Mouse (Mus musculus) lung, embryonic 15.5 days (tissue): Measurements from ENCODE around the gene Mybl2. TPM values are rescaled to one million over a fixed set of nuclear protein-coding genes. Genes with fewer than 3 reads are reported as not detected.

Experiments used
- ATAC-seq: fragments of 200-750 bp; cut with Nextera tagmentation; 2 replicates; pipeline ENCODE4 v1.8.0; 2017; ENCODE audit warnings: moderate number of reproducible peaks, borderline replicate concordance; ENCODE audit not compliant: low FRiP score, low TSS enrichment; ENCODE audit errors: extremely low read depth
- H3K27ac ChIP-seq: fragments of 300-500 bp; sonication (generic); 2 replicates; pipeline ENCODE4 v1.5.1; 2015; ENCODE audit warnings: moderate library complexity, mild to moderate bottlenecking, inconsistent platforms
- H3K27me3 ChIP-seq: fragments of 300-500 bp; sonication (generic); 2 replicates; pipeline ENCODE4 v1.6.1; 2015; ENCODE audit warnings: inconsistent platforms
- H3K36me3 ChIP-seq: fragments of 300-500 bp; sonication (generic); 2 replicates; pipeline ENCODE4 v1.6.1; 2015; ENCODE audit warnings: inconsistent platforms
- H3K4me1 ChIP-seq: fragments of 300-500 bp; sonication (generic); 2 replicates; pipeline ENCODE4 v1.6.1; 2015; ENCODE audit warnings: inconsistent platforms
- H3K4me2 ChIP-seq: fragments of 300-500 bp; sonication (generic); 2 replicates; pipeline ENCODE4 v1.6.1; 2015; ENCODE audit warnings: inconsistent platforms, mild to moderate bottlenecking, moderate library complexity
- H3K4me3 ChIP-seq: fragments of 300-500 bp; sonication (generic); 2 replicates; pipeline ENCODE4 v1.5.1; 2015; ENCODE audit warnings: mild to moderate bottlenecking, inconsistent platforms
- H3K9ac ChIP-seq: fragments of 300-500 bp; sonication (generic); 2 replicates; pipeline ENCODE4 v1.6.1; 2015; ENCODE audit warnings: inconsistent platforms
- H3K9me3 ChIP-seq: fragments of 300-500 bp; sonication (generic); 2 replicates; pipeline ENCODE4 v1.6.1; 2016; ENCODE audit warnings: inconsistent platforms
- WGBS: fragments of 180-500 bp; shearing (Covaris S2); methylation state at CpG from one replicate; pipeline ENCODE4 v1.1.7; 2015; 5-methylcytosine and 5-hydroxymethylcytosine counted together
- microRNA-seq: library from miRNA; unstranded; fragments of <30 nt; microRNA quantifications from one replicate; pipeline ENCODE4, GENCODE M21; 2016
- polyA plus RNA-seq: library from polyadenylated mRNA; unstranded; fragments of >200 nt; fragmentation: Nextera tagmentation; extraction: Ambion mirVana; gene quantifications from 2 replicates; pipeline ENCODE4 v1.2.1, GENCODE M21; 2015

The Mybl2 gene
- polyA plus RNA-seq, 1 experiment from 2014 or later, result 30.3 TPM

- no peak overlapping the region for H3K9ac ChIP-seq
- H3K36me3 ChIP-seq, result no peaks in the 10 kb centered on the region
- peaks cover 10% of the 10 kb centered on the region for H3K4me1 ChIP-seq
- peaks cover 27% of the 10 kb centered on the region for H3K27me3 ChIP-seq
- no peak overlapping the region for H3K4me3 ChIP-seq
- WGBS, result 76% methylated on average over 3 of the region's 3 CpGs
- H3K4me2 ChIP-seq, result no peak overlapping the region
- no peak for ATAC-seq
- H3K9me3 ChIP-seq, result no peaks in the 10 kb centered on the region
- H3K27ac ChIP-seq, result no peak overlapping the region
Observed at GRCm38 (mm10) chr2:163121353-163121660, 66.8 kb downstream of the Mybl2 start.

GRCm38 (mm10) chr2:163122319-163122718, 67.8 kb downstream of the Mybl2 start:
- H3K27ac ChIP-seq, result no peak overlapping the region
- ATAC-seq, result peak; percentile 85
- 13% methylated on average over 9 of the region's 9 CpGs for WGBS
- H3K9me3 ChIP-seq, result no peaks in the 10 kb centered on the region
- H3K4me1 ChIP-seq, result peaks cover 10% of the 10 kb centered on the region
- no peak overlapping the region for H3K4me3 ChIP-seq
- H3K4me2 ChIP-seq, result peak overlapping the region; percentile 42
- no peak overlapping the region for H3K9ac ChIP-seq
- H3K36me3 ChIP-seq, result no peaks in the 10 kb centered on the region
- peaks cover 27% of the 10 kb centered on the region for H3K27me3 ChIP-seq

GRCm38 (mm10) chr2:163123496-163123895, 69.0 kb downstream of the Mybl2 start:
- no peak for ATAC-seq
- Histone ChIP-seq H3K4me3 (no peak overlapping the region), H3K4me2 (no peak overlapping the region), H3K4me1 (peaks cover 10% of the 10 kb centered on the region), H3K9ac (no peak overlapping the region), H3K27ac (no peak overlapping the region), H3K27me3 (peaks cover 25% of the 10 kb centered on the region), H3K9me3 (no peaks in the 10 kb centered on the region), H3K36me3 (no peaks in the 10 kb centered on the region)
- 69% methylated on average over 5 of the region's 5 CpGs for whole genome bisulfite sequencing

GRCm38 (mm10) chr2:163130837-163131236, 76.3 kb downstream of the Mybl2 start:
- no peak overlapping the region for H3K4me2 ChIP-seq
- no peak overlapping the region for H3K9ac ChIP-seq
- H3K27me3 ChIP-seq, result no peaks in the 10 kb centered on the region
- H3K36me3 ChIP-seq, result no peaks in the 10 kb centered on the region
- no peak overlapping the region for H3K27ac ChIP-seq
- H3K4me3 ChIP-seq, result no peak overlapping the region
- H3K9me3 ChIP-seq, result no peaks in the 10 kb centered on the region
- H3K4me1 ChIP-seq, result no peaks in the 10 kb centered on the region
- 71% methylated on average over 5 of the region's 5 CpGs for WGBS
- ATAC-seq, result no peak

GRCm38 (mm10) chr2:163132314-163132713, 77.8 kb downstream of the Mybl2 start:
- no peak overlapping the region for H3K9ac ChIP-seq
- H3K27ac ChIP-seq, result no peak overlapping the region
- no peak overlapping the region for H3K4me3 ChIP-seq
- H3K27me3 ChIP-seq, result no peaks in the 10 kb centered on the region
- H3K4me1 ChIP-seq, result no peaks in the 10 kb centered on the region
- no peaks in the 10 kb centered on the region for H3K36me3 ChIP-seq
- no peaks in the 10 kb centered on the region for H3K9me3 ChIP-seq
- H3K4me2 ChIP-seq, result no peak overlapping the region
- WGBS, result 84% methylated on average over 5 of the region's 5 CpGs
- ATAC-seq, result no peak

Small RNA genes within 50 kb of the gene (microRNA-seq; reads per million reads assigned to microRNA genes)
- gene Gm22174, result not detected
- gene Mir7003, result not detected

Other genes starting within 250 kb of the Mybl2 start
- gene Srsf6, start 123.2 kb upstream of the Mybl2 start, polyA plus RNA-seq, result 216 and 217 TPM in 2 replicates
- 0.07 and 0.09 TPM in 2 replicates for gene L3mbtl1, start 111.2 kb upstream of the Mybl2 start, polyA plus RNA-seq
- not detected in 2 replicates for gene Sgk2, start 67.4 kb upstream of the Mybl2 start, polyA plus RNA-seq
- 47.8 and 48.9 TPM in 2 replicates for gene Ift52, start 37.3 kb upstream of the Mybl2 start, polyA plus RNA-seq
- not detected in 2 replicates for gene Gtsf1l, start 33.2 kb downstream of the Mybl2 start, polyA plus RNA-seq
- gene Tox2, start 148.4 kb downstream of the Mybl2 start, polyA plus RNA-seq, result 2.8 and 3.3 TPM in 2 replicates